Mouse (Mus musculus) ES-E14 (cell line): ENCODE measurements around the gene Zmiz1.

Experiments used
- CHD2 ChIP-seq: IDR thresholded peaks from 2 replicates; pipeline ENCODE4 v1.6.1; 2014; ENCODE audit warnings: mild to moderate bottlenecking, low read depth, low read length, inconsistent platforms
- HCFC1 ChIP-seq: IDR thresholded peaks from 2 replicates; pipeline ENCODE4 v1.6.1; 2012; ENCODE audit warnings: low read length, inconsistent platforms, borderline replicate concordance; ENCODE audit not compliant: insufficient read depth
- MAFK ChIP-seq: IDR thresholded peaks from 2 replicates; pipeline ENCODE4 v1.6.1; 2014; ENCODE audit warnings: mild to moderate bottlenecking, low read depth, low read length, inconsistent platforms; ENCODE audit not compliant: insufficient read depth
- ZC3H11A ChIP-seq: IDR thresholded peaks from 2 replicates; pipeline ENCODE4 v1.6.1; 2012; ENCODE audit warnings: low read depth, mild to moderate bottlenecking, inconsistent platforms, low read length, borderline replicate concordance
- ZNF384 ChIP-seq: IDR thresholded peaks from 2 replicates; pipeline ENCODE4 v1.6.1; 2012; ENCODE audit warnings: low read depth, low read length, inconsistent platforms

- TF ChIP-seq ZC3H11A (no peak), CHD2 (no peak), MAFK (no peak), HCFC1 (no peak), ZNF384 (no peak)
Measured at GRCm38 (mm10) chr14:25483285-25483684, 24.3 kb downstream of the Zmiz1 start.
